Mouse (Mus musculus) forebrain, embryonic 14.5 days (tissue): Measurements from ENCODE around the gene Svs1. TPM values are rescaled to one million over a fixed set of nuclear protein-coding genes. Genes with fewer than 3 reads are reported as not detected.

Experiments
- ATAC-seq: fragments of 200-750 bp; cut with Nextera tagmentation; 2 replicates; pipeline ENCODE4 v1.8.0; 2017; ENCODE audit warnings: mild to moderate bottlenecking, moderate library complexity
- DNase-seq: peaks from one replicate; pipeline ENCODE4 v3.0.0-alpha.2; 2015; ENCODE audit warnings: low spot score
- H3K27ac ChIP-seq: fragments of 300-500 bp; sonication (generic); 2 replicates; pipeline ENCODE4 v1.5.1; 2014; ENCODE audit warnings: low read depth, mild to moderate bottlenecking, control low read depth, low read length, moderate library complexity
- H3K27me3 ChIP-seq: fragments of 300-500 bp; sonication (generic); replicated peaks from 2 replicates; pipeline ENCODE4 v1.6.1; 2014; ENCODE audit warnings: low read length, control low read depth, mixed read lengths; ENCODE audit not compliant: control insufficient read depth, insufficient read depth
- H3K36me3 ChIP-seq: fragments of 300-500 bp; sonication (generic); 2 replicates; pipeline ENCODE4 v1.6.1; 2014; ENCODE audit warnings: low read length, control low read depth; ENCODE audit not compliant: control insufficient read depth, insufficient read depth
- H3K4me1 ChIP-seq: fragments of 300-500 bp; sonication (generic); 2 replicates; pipeline ENCODE4 v1.6.1; 2014; ENCODE audit warnings: antibody characterized with exemption, low read length, control low read depth; ENCODE audit not compliant: control insufficient read depth, insufficient read depth
- H3K4me2 ChIP-seq: fragments of 300-500 bp; sonication (generic); 2 replicates; pipeline ENCODE4 v1.6.1; 2014; ENCODE audit warnings: mild to moderate bottlenecking, control low read depth, low read length
- H3K4me3 ChIP-seq: fragments of 300-500 bp; sonication (generic); 2 replicates; pipeline ENCODE4 v1.5.1; 2014; ENCODE audit warnings: low read depth, low read length, control low read depth
- H3K9ac ChIP-seq: fragments of 300-500 bp; sonication (generic); 2 replicates; pipeline ENCODE4 v1.6.1; 2014; ENCODE audit warnings: mild to moderate bottlenecking, low read length, control low read depth, moderate library complexity
- H3K9me3 ChIP-seq: fragments of 300-500 bp; sonication (generic); replicated peaks from 2 replicates; pipeline ENCODE4 v1.6.1; 2016; ENCODE audit warnings: low read length, control low read depth, mixed read lengths; ENCODE audit not compliant: control insufficient read depth
- WGBS: fragments of 180-500 bp; shearing (Covaris S2); extraction: QIAGEN DNeasy Blood & Tissue Kit; methylation state at CpG from one replicate; pipeline ENCODE4 v1.1.7; 2014; 5-methylcytosine and 5-hydroxymethylcytosine counted together
- polyA plus RNA-seq: library from polyadenylated mRNA; unstranded; fragments of >200 nt; fragmentation: Nextera tagmentation; extraction: Ambion mirVana; gene quantifications from 2 replicates; pipeline ENCODE4 v1.2.1, GENCODE M21; 2014

The Svs1 gene
- polyA plus RNA-seq, 1 experiment from 2014 or later = not detected

GRCm38 (mm10) chr6:49019341-49019740 is 32.7 kb downstream of the Svs1 start:
- H3K27me3 ChIP-seq = no peaks in the 10 kb centered on the region
- 86% methylated on average over 1 of the region's 1 CpGs for WGBS
- no peaks in the 10 kb centered on the region for H3K36me3 ChIP-seq
- no peak overlapping the region for H3K27ac ChIP-seq
- no peak overlapping the region for H3K9ac ChIP-seq
- H3K4me1 ChIP-seq = peaks cover 12% of the 10 kb centered on the region
- no peaks in the 10 kb centered on the region for H3K9me3 ChIP-seq
- H3K4me2 ChIP-seq = no peak overlapping the region
- no peak for DNase-seq
- no peak overlapping the region for H3K4me3 ChIP-seq
- ATAC-seq = no peak

- Histone ChIP-seq H3K27me3 (0 out of 2 replicates have a peak, but pooled peaks cover 2% of the 10 kb centered on the region), H3K9ac (no peak overlapping the region), H3K4me3 (no peak overlapping the region), H3K4me2 (no peak overlapping the region), H3K27ac (0 out of 2 replicates have a peak overlapping the region, but pooled peaks have one; percentile 52), H3K36me3 (no peaks in the 10 kb centered on the region), H3K4me1 (peaks cover 12% of the 10 kb centered on the region), H3K9me3 (no peaks in the 10 kb centered on the region)
- ATAC-seq (peak; percentile 95), DNase-seq (peak; percentile 94)
- 7% methylated on average over 14 of the region's 14 CpGs for WGBS
Observed at GRCm38 (mm10) chr6:49021141-49022012, 34.7 kb downstream of the Svs1 start.

DNA sequence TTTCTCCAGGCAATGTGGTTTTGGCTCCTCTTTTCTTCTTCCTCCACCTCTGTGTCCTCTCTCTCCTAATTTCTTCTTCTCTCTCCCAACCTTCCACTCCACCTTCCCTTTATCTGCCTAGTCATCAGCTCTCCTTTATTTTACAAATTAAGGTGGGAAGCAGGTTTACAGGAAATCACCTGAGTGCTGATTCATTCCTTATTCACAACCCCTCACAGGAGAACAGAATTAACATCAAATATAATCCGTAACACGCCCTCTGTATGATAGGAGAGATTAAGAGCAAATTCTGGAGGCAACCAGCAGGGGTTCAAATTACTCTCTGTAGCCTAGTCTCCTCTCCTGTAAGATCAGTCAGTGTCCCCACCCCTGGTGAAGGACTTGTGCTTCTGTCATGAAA is 35.7 kb downstream of the Svs1 start:
- WGBS = 81% methylated on average over 2 of the region's 2 CpGs
- ATAC-seq (no peak), DNase-seq (no peak)
- H3K4me2 ChIP-seq = no peak overlapping the region
- H3K27me3 ChIP-seq = 0 out of 2 replicates have a peak, but pooled peaks cover 2% of the 10 kb centered on the region
- no peaks in the 10 kb centered on the region for H3K9me3 ChIP-seq
- H3K27ac ChIP-seq = no peak overlapping the region
- no peak overlapping the region for H3K9ac ChIP-seq
- H3K36me3 ChIP-seq = no peaks in the 10 kb centered on the region
- H3K4me1 ChIP-seq = peaks cover 12% of the 10 kb centered on the region
- no peak overlapping the region for H3K4me3 ChIP-seq

DNA sequence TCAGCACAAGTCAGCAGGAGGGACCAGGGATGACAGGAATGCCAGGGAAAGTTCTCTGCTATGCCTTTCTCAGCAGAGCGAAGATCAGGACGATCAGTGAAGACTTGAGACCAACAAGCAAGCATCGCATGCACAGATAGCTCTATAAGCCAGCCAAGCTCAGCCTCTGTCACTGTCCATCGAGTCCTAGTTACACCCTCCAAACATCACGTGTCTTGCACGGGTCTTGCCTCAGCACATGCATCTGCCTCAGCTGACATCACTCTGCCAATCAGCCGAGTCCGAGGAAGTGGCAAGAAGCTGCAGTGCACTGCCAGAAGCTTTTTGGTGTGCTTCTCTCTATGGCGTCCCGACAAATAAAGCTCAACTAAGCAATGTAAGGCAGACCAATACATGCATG is 36.7 kb downstream of the Svs1 start:
- no peak overlapping the region for H3K9ac ChIP-seq
- H3K4me1 ChIP-seq = peaks cover 12% of the 10 kb centered on the region
- no peak overlapping the region for H3K27ac ChIP-seq
- no peaks in the 10 kb centered on the region for H3K9me3 ChIP-seq
- H3K4me2 ChIP-seq = no peak overlapping the region
- WGBS = 88% methylated on average over 10 of the region's 10 CpGs
- ATAC-seq (no peak), DNase-seq (no peak)
- H3K4me3 ChIP-seq = no peak overlapping the region
- H3K27me3 ChIP-seq = 0 out of 2 replicates have a peak, but pooled peaks cover 2% of the 10 kb centered on the region
- H3K36me3 ChIP-seq = no peaks in the 10 kb centered on the region

GRCm38 (mm10) chr6:49025290-49025689 is 38.6 kb downstream of the Svs1 start:
- WGBS = 60% methylated on average over 7 of the region's 7 CpGs
- ATAC-seq (no peak), DNase-seq (no peak)
- H3K27me3 ChIP-seq = 0 out of 2 replicates have a peak, but pooled peaks cover 2% of the 10 kb centered on the region
- H3K4me1 ChIP-seq = peaks cover 6% of the 10 kb centered on the region
- H3K4me3 ChIP-seq = no peak overlapping the region
- H3K36me3 ChIP-seq = no peaks in the 10 kb centered on the region
- no peak overlapping the region for H3K4me2 ChIP-seq
- H3K9ac ChIP-seq = no peak overlapping the region
- no peak overlapping the region for H3K27ac ChIP-seq
- H3K9me3 ChIP-seq = no peaks in the 10 kb centered on the region

- H3K36me3 ChIP-seq = no peaks in the 10 kb centered on the region
Observed at GRCm38 (mm10) chr6:49026496-49026895, 39.8 kb downstream of the Svs1 start.

DNA sequence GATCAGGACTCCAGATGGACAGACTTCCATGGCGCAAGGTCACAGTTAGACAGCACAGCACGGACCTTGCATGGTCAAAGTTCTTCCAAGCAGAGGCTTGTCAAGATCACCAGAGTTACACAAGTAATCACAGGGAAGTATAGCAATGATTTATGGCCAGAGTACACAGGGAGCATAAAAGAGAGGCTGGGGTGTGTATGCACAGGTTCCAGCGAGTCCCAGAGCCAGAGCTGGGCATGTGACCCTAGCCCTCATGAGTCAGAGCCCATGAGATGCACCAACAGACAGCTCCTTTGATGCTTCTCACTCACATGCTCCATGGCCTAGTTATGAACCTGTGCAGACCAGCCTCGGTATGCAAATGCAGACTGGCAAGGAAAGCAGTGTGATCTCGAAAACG is 41.4 kb downstream of the Svs1 start:
- Histone ChIP-seq H3K4me3 (no peak overlapping the region), H3K4me2 (no peak overlapping the region), H3K27me3 (0 out of 2 replicates have a peak, but pooled peaks cover 2% of the 10 kb centered on the region), H3K9me3 (no peaks in the 10 kb centered on the region), H3K36me3 (no peaks in the 10 kb centered on the region), H3K4me1 (no peaks in the 10 kb centered on the region), H3K9ac (no peak overlapping the region), H3K27ac (no peak overlapping the region)
- 86% methylated on average over 6 of the region's 6 CpGs for WGBS
- DNase-seq (no peak), ATAC-seq (no peak)

More at GRCm38 (mm10) chr6:49026496-49026895, 39.8 kb downstream of the Svs1 start:
- Histone ChIP-seq H3K27me3 (0 out of 2 replicates have a peak, but pooled peaks cover 2% of the 10 kb centered on the region), H3K4me2 (no peak overlapping the region), H3K27ac (no peak overlapping the region), H3K4me1 (peaks cover 3% of the 10 kb centered on the region), H3K9ac (no peak overlapping the region), H3K4me3 (no peak overlapping the region), H3K9me3 (no peaks in the 10 kb centered on the region)
- DNase-seq (no peak), ATAC-seq (no peak)
- 92% methylated on average over 5 of the region's 5 CpGs for WGBS

DNA sequence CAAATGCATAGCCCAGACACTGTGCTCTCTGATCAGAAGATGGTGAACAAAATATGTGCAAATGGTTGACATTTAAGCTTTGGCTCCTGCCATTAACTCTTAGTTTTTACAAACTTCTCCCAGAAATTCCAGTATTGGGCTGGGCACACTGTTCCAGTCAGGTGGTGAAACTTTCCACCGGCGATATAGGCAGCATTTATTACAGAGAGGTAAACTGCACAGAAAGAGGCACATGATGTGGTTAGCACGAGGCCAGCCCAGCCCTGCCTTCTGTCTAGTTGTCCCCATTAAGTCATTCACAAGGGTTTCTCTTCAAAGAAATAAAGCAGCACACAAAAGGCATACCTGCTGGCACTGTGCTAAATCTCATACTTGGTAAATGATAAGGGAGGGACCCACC is 42.0 kb downstream of the Svs1 start:
- H3K9ac ChIP-seq = no peak overlapping the region
- no peak for DNase-seq
- no peaks in the 10 kb centered on the region for H3K4me1 ChIP-seq
- 0 out of 2 replicates have a peak, but pooled peaks cover 2% of the 10 kb centered on the region for H3K27me3 ChIP-seq
- WGBS = 74% methylated on average over 3 of the region's 3 CpGs
- H3K4me2 ChIP-seq = no peak overlapping the region
- no peak overlapping the region for H3K4me3 ChIP-seq
- H3K36me3 ChIP-seq = no peaks in the 10 kb centered on the region
- H3K27ac ChIP-seq = no peak overlapping the region
- no peaks in the 10 kb centered on the region for H3K9me3 ChIP-seq
- no peak for ATAC-seq

DNA sequence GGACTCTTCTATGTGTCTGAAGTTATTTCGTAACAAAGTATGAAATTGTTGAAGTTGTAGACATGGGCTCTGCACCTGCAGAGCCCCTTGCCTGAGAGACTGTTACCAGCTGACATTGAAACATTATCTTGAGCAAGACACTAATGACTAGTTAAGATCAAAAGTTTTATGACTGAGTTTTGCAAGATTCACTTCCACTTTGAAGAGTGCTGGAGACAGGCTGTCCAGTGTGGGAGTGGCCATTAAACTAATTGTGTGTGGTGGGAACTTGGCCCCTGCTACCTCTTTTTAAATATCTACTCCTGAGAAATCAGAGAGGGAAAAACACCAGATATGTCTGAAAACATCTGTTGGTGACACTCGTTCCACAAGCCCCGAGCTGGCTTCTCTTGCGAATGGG is 44.6 kb downstream of the Svs1 start:
- H3K27me3 ChIP-seq = no peaks in the 10 kb centered on the region
- WGBS = 89% methylated on average over 4 of the region's 4 CpGs
- ATAC-seq (no peak), DNase-seq (no peak)
- H3K36me3 ChIP-seq = no peaks in the 10 kb centered on the region
- no peak overlapping the region for H3K9ac ChIP-seq
- no peaks in the 10 kb centered on the region for H3K4me1 ChIP-seq
- H3K4me3 ChIP-seq = no peak overlapping the region
- H3K4me2 ChIP-seq = no peak overlapping the region
- H3K9me3 ChIP-seq = no peaks in the 10 kb centered on the region
- no peak overlapping the region for H3K27ac ChIP-seq
